Comparison of ENCODE assay signal across 1 mouse cellular context in the genomic region with DNA sequence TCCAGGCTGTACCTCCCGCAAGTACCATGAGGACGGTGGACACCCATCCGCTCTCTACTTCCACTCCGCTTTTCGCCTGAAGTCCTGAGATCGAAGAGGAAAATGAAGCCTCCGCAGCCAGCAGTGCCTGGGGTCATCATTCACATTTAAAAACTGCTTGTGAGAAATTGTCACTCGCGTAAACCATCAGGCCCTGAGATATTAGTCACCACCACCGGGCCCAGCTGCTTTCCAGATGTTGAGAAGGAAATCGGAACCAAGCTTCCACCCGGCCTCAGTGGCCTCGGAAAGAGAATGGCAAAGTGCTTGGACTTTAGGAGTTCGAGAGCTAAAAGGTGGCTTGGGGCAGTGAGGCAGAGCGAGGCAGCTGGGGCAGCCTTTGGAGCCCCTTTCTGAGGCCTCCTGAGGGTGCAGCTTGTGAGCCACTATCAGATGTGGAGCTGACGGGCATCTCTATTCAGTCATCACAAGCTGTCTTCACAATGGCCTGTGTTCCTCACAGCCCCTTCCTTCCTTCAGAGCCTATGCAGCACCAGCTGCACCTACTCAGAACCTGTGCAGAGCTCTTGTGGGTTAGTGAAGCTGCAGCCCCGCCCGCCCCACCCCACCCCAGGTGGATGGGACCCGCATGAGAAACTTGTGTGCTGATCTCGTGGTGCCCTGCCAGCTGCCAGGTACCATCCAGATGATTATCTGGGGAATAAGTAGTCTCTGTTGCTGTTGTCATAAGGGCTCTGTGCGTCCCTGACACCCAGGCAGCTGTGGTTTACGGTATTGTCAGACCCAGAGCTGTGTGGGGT.
TF ChIP-seq lines count a peak whose summit lies in the region.

No protein-coding gene starts in this region.

TF ChIP-seq in MEL, 35 proteins besides CTCF, POLR2A, EP300 and RAD21 (continued from another document):
- TF ChIP-seq SIN3A (IDR thresholded peaks at IDR 0.05; ENCODE audit: low read length) (no peak), UBTF (IDR thresholded peaks at IDR 0.05; ENCODE audit: borderline replicate concordance, insufficient read depth, low read depth, low read length) (no peak), JUND (IDR thresholded peaks at IDR 0.05; ENCODE audit: low read depth, low read length) (no peak), CHD1 (IDR thresholded peaks at IDR 0.05; ENCODE audit: low read depth, low read length) (no peak), MAFK (IDR thresholded peaks at IDR 0.05; ENCODE audit: borderline replicate concordance, low read depth, low read length) (no peak), GATA1 (IDR thresholded peaks at IDR 0.05; ENCODE audit: low read depth, low read length) (no peak), MAZ (IDR thresholded peaks at IDR 0.05; ENCODE audit: low read depth, low read length) (no peak)
